Comparison of ENCODE assay signal across 9 mouse cellular contexts in genomic region chr11:117728841-117729240, GRCm38 (mm10). TPM values are rescaled to one million over a fixed set of nuclear protein-coding genes. Genes with fewer than 3 reads are reported as not detected.
A peak's percentile ranks its signal among the peaks of the same experiment; 100 is the strongest.
DNase-seq lines count a peak whose midpoint lies in the region; ATAC-seq and TF ChIP-seq lines count a peak whose summit lies in the region.
"Had no signal": no experiment of that assay in that cellular context is flagged by ENCODE, and none has a peak within 500 bp of the region (broad histone marks: within the 10 kb centered on the region; RNA-seq: fewer than 3 reads in every experiment).

No protein-coding gene starts in this region.

- peak overlapping the region; percentile 20; the same call in 1 of the 2 replicates for H3K27ac ChIP-seq in hindbrain, postnatal 0 days
- no peak overlapping the region for H3K27ac ChIP-seq in hindbrain, embryonic 13.5 days
- peak overlapping the region; percentile 96 for H3K27ac ChIP-seq in kidney, adult 2 months (ENCODE audit: insufficient read depth, low read depth, low read length)

- 69% methylated on average over 1 of the region's 1 CpGs for WGBS in hindbrain, postnatal 0 days
- WGBS in hindbrain, embryonic 13.5 days, result 92% methylated on average over 1 of the region's 1 CpGs
- 27% methylated on average over 1 of the region's 1 CpGs for WGBS in kidney, adult 2 months

- no peak overlapping the region for H3K4me3 ChIP-seq in hindbrain, postnatal 0 days (ENCODE audit: low read length)
- H3K4me3 ChIP-seq in hindbrain, embryonic 13.5 days, result no peak overlapping the region
- H3K4me3 ChIP-seq in kidney, adult 2 months (ENCODE audit: insufficient read depth, low read depth, low read length), result no peak overlapping the region

- H3K4me2 ChIP-seq in hindbrain, postnatal 0 days (ENCODE audit: low read depth, low read length), result no peak overlapping the region
- no peak overlapping the region for H3K4me2 ChIP-seq in hindbrain, embryonic 13.5 days

- H3K4me1 ChIP-seq in hindbrain, postnatal 0 days (ENCODE audit: insufficient read depth, low read length), result no peaks in the 10 kb centered on the region
- no peaks in the 10 kb centered on the region for H3K4me1 ChIP-seq in hindbrain, embryonic 13.5 days (replicated peaks)
- H3K4me1 ChIP-seq in kidney, adult 2 months (ENCODE audit: control insufficient read depth, insufficient read depth, low read length), result peaks cover 26% of the 10 kb centered on the region

- no peaks in the 10 kb centered on the region for H3K27me3 ChIP-seq in hindbrain, postnatal 0 days (ENCODE audit: insufficient read depth, low read length)
- no peaks in the 10 kb centered on the region for H3K27me3 ChIP-seq in hindbrain, embryonic 13.5 days
- no peaks in the 10 kb centered on the region for H3K27me3 ChIP-seq in kidney, adult 2 months (replicated peaks; ENCODE audit: control insufficient read depth, insufficient read depth, low read length)
- H3K27me3 ChIP-seq: CH12.LX had no signal

- TF ChIP-seq POLR2A in kidney, adult 2 months (IDR thresholded peaks at IDR 0.05; ENCODE audit: low read depth, low read length), result no peak

- ATAC-seq in hindbrain, postnatal 0 days, result no peak
- no peak for ATAC-seq in hindbrain, embryonic 13.5 days (ENCODE audit: low FRiP score)
- no peak for ATAC-seq in erythroid progenitor cell, adult 5-6 weeks (replicated peaks; ENCODE audit: low FRiP score, poor library complexity, severe bottlenecking)

- TF ChIP-seq CTCF in hindbrain, postnatal 0 days (IDR thresholded peaks at IDR 0.05; ENCODE audit: low read depth), result no peak
- no peak for TF ChIP-seq CTCF in kidney, adult 2 months (conservative IDR thresholded peaks at IDR 0.05; ENCODE audit: insufficient read depth, insufficient read length, low read depth, low read length)

- H3K9me3 ChIP-seq in hindbrain, postnatal 0 days (ENCODE audit: low read length), result no peaks in the 10 kb centered on the region
- no peaks in the 10 kb centered on the region for H3K9me3 ChIP-seq in hindbrain, embryonic 13.5 days

- peaks cover 12% of the 10 kb centered on the region; the same call in 1 of the 2 replicates for H3K36me3 ChIP-seq in hindbrain, postnatal 0 days (ENCODE audit: insufficient read depth, low read length)
- H3K36me3 ChIP-seq in hindbrain, embryonic 13.5 days, result peaks cover 32% of the 10 kb centered on the region
- no peaks in the 10 kb centered on the region for H3K36me3 ChIP-seq in kidney, adult 2 months (ENCODE audit: control insufficient read depth, insufficient read depth, low read length)

- DNase-seq in hindbrain, postnatal 0 days (ENCODE audit: low spot score), result peak; percentile 39
- DNase-seq in gastrocnemius, adult 18-20 months (ENCODE audit: low spot score), result peak; percentile 75
- peak; percentile 92 for DNase-seq in kidney, adult 2 months
- peak; percentile 28 to 76 for DNase-seq in lung, postnatal 4 days
- DNase-seq in cerebellum, postnatal 14 days, result no peak
- no peak for DNase-seq in urinary bladder, postnatal 36 days (ENCODE audit: low spot score in 2 of 2)

- H3K9ac ChIP-seq in hindbrain, postnatal 0 days (replicated peaks; ENCODE audit: low read length), result no peak overlapping the region
- no peak overlapping the region for H3K9ac ChIP-seq in hindbrain, embryonic 13.5 days

RNA-seq across cellular contexts. Expression of gene Tmc8, which starts 53.0 kb away (rescaled TPM):
- total RNA-seq in hindbrain, postnatal 0 days (2014; rRNA removed), result 0.73 and 0.75 TPM in 2 replicates
- 0.44 and 0.86 TPM in 2 replicates for polyA plus RNA-seq in hindbrain, postnatal 0 days (2015; fragmentation: Nextera tagmentation; extraction: Ambion mirVana)
- polyA plus RNA-seq in hindbrain, embryonic 13.5 days (2015; fragmentation: Nextera tagmentation; extraction: Ambion mirVana), result 0.75 and 1.5 TPM in 2 replicates
- total RNA-seq in gastrocnemius, adult 18-20 months (2021), result under 1 TPM; 0.64 to 0.78 TPM
- polyA plus RNA-seq in kidney, adult 2 months (2012; rRNA removed), result 3.3 and 5.3 TPM in 2 replicates
- total RNA-seq in erythroid progenitor cell, adult 5-6 weeks (2015; ENCODE audit: low replicate concordance), result 107 and 113 TPM in 2 replicates
- total RNA-seq in erythroid progenitor cell, adult 5-6 weeks (2017; ENCODE audit: low replicate concordance), result 60.6 and 72.4 TPM in 2 replicates

RNA-seq across cellular contexts. Expression of gene Tmc6, which starts 53.2 kb away (rescaled TPM):
- total RNA-seq in hindbrain, postnatal 0 days (2014; rRNA removed), result 3.3 and 4.7 TPM in 2 replicates
- polyA plus RNA-seq in hindbrain, postnatal 0 days (2015; fragmentation: Nextera tagmentation; extraction: Ambion mirVana), result 3.2 and 4.9 TPM in 2 replicates
- 5.3 TPM in 2 replicates for polyA plus RNA-seq in hindbrain, embryonic 13.5 days (2015; fragmentation: Nextera tagmentation; extraction: Ambion mirVana)
- total RNA-seq in gastrocnemius, adult 18-20 months (2021), result 1 to 10 TPM; 2.5 to 4.9 TPM
- 41.2 and 48.4 TPM in 2 replicates for polyA plus RNA-seq in kidney, adult 2 months (2012; rRNA removed)
- 478 and 628 TPM in 2 replicates for total RNA-seq in erythroid progenitor cell, adult 5-6 weeks (2015; ENCODE audit: low replicate concordance)
- 151 and 353 TPM in 2 replicates for total RNA-seq in erythroid progenitor cell, adult 5-6 weeks (2017; ENCODE audit: low replicate concordance)

Comparison
In these comparisons a context has a peak if more than half of its experiments do, and no peak if none do; other contexts are left out.
1. DNase-seq: peak in hindbrain, postnatal 0 days (single experiment), gastrocnemius, adult 18-20 months (single experiment), kidney, adult 2 months (single experiment) and lung, postnatal 4 days (2 of 2); none in cerebellum, postnatal 14 days (0 of 2) and urinary bladder, postnatal 36 days (0 of 2).
2. RNA of gene Tmc8, which starts 53.0 kb away (total RNA-seq): 60.6 to 113 TPM in erythroid progenitor cell, adult 5-6 weeks; 0.64 to 0.78 TPM in gastrocnemius, adult 18-20 months and 0.73 to 0.75 TPM in hindbrain, postnatal 0 days; every median in the first group is over 10 times any median in the second.
3. RNA of gene Tmc6, which starts 53.2 kb away (total RNA-seq): 151 to 628 TPM in erythroid progenitor cell, adult 5-6 weeks; 2.5 to 4.9 TPM in gastrocnemius, adult 18-20 months and 3.3 to 4.7 TPM in hindbrain, postnatal 0 days; every median in the first group is over 10 times any median in the second.